Mouse (Mus musculus) layer of hippocampus, adult 11-12 months (tissue): ENCODE results near the gene Nsa2.
A peak's percentile ranks its signal among the peaks of the same experiment; 100 is the strongest.
"Not testable (repeated sequence)": the region's sequence is repeated elsewhere in the genome, so short reads cannot be mapped to it uniquely, and the experiment has no call there.

ENCODE experiments used
- DNase-seq: peaks from one replicate; pipeline ENCODE4 v3.0.0; 2022; ENCODE audit warnings: low spot score

The Nsa2 gene

DNA sequence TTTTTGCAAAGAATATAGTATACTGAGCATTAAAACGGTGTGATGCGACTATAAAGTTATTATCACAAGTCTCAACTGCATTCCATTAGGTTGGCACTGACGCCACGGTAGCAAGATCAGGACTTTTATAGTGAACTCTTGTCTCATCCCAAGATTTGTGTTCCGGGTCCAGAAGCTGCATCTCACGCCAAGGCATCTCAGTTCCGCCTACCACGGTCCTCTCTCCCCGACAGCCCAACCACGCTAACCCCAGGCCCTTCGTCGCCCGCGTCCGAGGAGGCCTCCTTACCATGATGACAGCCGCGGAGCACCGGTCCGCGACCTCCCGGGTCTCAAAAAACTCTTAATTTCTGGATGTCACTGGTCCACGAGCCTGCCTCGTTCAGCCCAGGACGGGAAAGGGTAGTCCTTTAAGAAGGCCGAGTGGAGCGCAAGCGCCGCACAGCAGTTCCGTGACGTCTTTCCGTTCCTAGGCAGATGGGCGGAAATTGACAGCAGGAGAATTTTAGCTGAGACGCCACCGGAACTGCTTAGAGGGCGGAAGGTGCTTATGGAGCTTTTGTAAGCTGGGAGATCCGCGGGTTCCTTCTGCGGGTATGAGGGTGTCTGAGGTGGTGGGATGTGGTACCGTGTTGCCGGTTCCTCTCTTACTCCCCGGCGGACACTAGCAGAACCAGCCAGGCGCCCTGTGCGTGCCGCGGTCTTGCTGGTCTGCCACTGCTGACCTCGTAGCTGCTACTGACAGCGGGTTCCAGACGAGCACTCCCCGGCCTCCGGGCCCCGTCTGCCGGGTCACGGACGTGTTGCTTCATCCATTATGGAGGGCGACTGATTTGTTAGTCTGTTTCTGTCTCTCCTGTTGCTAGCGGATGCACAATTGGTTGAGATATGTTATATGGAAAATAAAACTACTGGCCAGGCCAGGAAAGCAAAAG lies at the start of gene Nsa2, which contains the start of gene Gfm2:
TSS of gene Nsa2 (minus strand) at position 472 of the 935 bp plus-strand sequence.
TSS of gene Gfm2 (plus strand) at position 472 of the 935 bp plus-strand sequence.
- DNase-seq = peak; percentile 91

DNA sequence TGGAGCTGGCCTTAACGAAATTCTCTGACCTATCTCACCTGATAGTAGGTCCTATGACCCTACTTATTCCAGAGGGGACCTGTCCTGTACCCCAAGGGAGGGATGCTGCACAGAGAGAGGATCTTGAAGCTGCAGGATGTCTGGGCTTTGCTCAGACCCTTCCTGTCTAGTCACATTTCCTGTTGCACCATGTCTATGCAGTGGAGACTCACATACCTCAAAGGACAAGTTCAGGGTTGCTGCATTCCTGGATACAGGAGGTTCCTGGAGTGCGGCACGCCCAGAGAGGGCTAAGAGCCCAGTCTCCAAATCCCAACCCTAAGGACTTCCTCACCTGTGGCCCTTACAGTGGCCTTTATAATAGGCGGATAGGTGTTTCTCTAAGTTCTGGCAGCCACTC lies 48.6 kb upstream of the Nsa2 start:
- no peak for DNase-seq

DNA sequence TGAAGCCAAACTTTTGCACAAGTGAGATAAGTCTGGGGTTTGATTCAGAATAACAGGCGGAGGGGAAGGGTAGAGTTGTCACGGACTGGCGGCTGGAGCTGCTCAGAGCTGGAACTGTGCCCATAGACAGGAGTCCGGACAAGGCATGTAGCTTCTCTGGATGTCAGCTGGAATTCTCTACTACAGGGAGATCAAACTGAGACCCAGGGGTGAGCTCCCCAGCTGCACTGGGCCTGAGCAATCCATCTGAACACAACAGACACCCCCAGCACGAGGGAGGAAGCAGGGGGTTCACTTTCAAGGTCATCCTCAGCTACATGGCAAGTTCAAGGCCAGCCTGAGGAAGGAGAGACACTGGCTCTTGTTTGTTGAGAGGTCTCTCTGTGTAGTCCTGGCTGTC lies 46.9 kb upstream of the Nsa2 start:
- DNase-seq = no peak

DNA sequence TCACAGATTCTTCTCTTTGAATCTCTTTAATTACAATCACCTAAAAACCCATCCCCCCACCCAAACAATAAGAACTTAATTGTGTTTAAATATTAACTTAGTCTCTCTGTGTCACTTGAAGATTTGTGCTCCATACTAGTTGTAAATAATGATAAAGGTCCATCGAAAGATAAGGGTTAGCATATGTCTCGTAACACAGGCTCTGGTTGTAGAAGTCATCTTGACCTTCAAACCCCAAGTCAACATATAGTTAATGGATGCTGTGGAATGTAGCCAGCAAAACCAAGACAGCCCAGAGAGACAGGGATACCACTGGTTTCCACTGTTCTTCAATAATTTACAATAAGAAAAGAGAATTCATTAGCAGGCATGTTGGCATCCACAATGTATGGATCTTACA lies 46.4 kb upstream of the Nsa2 start:
- DNase-seq = no peak

DNA sequence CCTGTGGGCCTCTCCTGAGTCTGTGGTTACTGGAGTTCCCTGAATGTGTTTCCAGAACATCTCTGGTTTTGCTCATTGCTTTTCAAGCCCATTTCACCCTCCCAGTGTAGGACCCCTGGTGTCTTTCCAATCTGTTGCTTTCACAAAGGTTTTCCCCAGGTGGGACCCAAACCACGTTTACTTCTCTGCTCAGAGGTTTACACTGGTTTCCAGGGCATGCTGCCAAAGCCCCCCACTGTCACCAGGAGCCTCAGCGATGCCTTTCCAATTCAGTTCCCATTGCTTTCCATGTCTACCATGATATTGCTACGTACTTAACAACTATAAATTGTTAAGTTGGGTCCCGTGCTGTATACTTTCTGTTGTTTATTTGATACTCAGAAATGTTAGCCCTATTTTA lies 45.1 kb upstream of the Nsa2 start:
- DNase-seq = no peak

DNA sequence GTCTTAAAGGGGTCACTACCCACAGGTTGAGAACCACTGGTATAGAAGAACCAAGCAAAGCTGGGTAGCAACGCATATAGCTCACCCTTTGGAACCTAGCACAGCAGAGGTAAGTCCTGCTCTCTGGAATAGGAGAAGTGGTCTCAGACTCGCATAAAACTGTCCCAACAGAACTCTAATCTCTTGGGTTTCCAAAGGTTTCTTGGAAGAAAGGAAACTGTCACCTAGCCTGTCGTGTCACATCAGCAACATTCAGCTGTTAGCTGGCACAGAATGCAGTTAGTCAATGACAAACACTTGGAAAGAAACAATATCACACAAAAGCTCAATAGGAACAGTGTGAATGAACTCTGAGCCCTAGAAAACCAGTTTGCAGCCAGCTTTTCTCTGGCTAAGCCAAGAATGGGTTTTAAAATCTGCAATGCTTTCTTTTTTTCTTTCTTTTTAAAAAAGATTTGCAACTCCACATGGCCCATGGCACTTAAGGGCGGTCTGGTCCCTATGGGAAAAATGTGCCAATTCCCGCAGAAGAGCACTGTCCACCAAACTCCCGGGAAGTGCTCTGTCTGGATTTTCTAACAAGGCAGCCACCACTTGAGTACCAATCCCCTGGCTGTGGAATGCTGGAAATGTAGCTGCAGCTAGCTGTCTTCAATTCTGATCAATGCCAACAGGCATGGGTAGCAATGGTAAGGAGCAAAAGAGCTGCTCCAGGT lies 42.5 kb upstream of the Nsa2 start:
- DNase-seq = no peak

DNA sequence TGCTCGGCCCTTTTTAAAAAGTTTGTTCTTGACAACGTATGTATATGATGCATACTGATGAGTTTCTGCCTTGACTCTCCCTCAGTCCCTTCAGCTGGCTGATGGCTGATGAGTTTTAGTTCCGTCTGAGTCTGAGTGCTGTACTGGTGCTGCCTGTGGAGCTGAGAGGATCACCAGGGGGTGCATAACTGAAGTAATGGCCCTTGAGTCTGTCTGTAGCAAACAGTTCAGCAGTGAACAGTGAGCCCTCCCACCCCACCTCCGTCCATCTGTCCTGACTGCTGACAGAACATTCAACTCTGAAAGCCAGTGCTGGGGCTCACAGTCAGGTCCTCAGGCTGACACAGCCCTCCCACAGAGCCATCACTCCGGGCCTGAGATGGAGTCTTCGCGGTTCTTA lies 41.2 kb upstream of the Nsa2 start:
- DNase-seq = no peak

DNA sequence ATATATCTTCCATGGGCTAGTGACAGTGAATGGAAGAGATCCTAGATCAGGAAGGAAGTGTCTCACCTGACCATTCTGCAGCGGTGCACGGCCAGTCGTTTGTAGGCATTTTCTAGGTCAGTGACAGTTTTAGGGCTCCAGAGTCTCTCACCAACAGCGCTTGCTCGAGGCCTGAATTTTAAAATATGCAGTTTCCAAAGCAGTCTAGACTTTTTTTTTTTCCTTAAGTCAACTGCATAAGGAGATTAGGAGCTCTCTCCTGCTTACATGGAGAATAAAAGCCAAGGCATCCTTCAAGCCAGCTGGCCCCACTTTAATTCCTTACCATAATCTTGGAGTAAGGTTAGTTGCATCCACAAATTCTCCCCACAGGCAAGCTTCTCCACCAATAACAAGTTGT lies 39.0 kb upstream of the Nsa2 start:
- DNase-seq = no peak

DNA sequence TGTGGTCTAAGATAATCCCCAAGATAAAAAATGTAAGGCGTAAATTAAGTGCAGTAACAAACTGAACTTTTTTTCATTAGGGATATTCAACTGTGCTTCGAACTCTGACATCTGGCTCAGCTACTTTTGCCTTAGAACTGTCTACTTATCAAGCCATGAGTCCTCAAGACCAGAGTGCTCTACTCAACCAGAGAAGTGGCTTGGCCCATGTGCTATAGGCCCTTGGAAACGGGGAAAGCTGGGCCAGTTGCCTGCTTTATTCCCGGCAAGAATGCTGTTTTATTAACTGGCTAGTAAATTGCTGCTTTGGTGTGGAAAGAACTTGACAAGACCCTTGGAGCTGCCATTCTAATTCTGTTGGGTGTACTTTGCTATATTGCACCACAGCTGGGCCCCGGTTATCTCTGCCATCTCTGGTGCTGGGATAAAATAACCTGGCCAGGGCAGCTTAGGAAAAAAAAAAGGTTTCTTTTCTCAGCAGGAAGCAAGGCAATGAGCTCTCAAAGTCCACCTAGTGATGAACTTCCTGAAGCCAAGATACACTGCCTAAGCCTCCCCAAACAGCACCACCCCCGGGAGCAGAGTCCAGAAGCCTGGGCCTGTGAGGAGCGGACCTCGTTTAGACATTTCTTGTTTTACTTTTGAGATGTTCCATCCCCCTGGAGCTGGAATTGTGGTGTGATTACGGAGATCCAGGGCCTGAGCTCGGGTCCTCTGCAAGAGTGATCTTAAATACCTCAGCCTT lies 38.0 kb upstream of the Nsa2 start:
- DNase-seq = no peak

DNA sequence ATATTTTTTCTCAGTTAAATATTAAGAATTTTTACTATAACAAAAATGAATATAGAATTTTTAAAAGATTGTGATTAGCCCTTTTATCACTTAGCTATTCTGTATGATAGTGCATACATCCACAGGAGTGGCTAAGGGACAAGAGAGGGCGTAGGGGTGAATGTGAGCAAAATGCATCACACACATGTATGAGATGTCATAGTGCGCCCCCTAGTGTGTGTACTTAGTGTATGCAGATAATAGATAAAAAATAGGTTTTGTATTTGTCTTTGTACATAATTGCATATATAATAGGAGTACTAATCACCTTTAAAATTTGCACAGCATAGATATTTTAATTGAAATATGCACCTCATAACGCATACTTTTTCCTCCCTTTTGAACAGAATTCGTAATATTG lies 8.1 kb upstream of the Nsa2 start:
- DNase-seq = no peak

DNA sequence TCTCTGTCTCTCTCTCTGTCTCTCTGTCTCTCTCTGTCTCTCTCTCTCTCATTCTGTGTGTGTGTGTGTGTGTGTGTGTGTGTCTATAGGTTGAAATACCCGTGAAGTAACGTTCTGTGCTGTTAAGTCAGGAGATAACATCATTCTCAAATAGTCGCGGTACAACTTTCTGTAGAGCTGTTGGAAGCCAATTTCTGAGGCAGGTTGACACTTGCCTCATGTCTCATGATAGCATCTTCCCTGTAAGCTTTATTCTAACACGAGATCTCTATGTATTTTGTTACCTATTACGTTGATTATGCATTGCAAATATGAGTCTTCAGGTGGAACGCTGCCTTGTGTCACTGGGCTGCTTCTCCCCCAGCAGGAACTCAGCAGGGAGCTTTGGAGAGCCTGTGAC lies 4.6 kb upstream of the Nsa2 start:
- no peak for DNase-seq

DNA sequence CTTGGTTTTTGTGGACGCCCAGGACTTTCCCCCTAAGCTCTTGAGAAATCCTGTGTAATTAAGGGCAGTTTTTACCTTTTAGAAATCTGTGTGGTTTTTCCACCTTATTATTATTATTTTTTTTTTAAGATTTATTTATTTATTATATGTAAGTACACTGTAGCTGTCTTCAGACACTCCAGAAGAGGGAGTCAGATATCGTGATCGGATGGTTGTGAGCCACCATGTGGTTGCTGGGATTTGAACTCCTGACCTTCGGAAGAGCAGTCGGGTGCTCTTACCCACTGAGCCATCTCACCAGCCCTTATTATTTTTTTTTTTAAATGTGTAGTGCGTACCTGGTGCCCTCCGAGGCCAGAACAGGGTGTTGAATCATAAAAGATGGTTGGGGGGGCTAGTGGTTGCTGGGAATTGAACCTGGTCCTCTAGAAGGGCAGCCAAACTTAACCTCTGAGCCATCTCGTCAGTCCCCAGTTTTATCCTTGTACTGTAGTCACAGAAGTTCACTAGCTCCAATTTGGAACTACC lies 731 bp upstream of the Nsa2 start:
- DNase-seq = not testable (repeated sequence)

DNA sequence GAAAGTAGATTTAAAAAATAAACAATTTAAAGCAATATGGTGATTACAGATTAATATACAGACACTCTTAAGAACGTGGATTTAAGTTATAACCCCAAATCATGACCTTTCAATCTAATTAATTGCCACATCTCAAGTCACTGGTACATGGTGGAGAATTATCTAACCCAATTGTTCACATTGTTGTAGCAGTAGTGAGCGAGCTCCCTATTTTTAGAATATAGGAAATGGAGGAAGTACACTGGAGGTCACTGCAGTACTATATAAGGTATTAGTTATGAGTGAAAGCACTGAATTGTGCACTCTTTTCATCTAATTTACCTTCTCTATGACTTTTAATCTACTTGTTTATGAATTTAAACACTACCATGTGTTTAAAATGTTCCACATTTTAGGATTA lies 7.3 kb downstream of the Nsa2 start:
- DNase-seq = not testable (repeated sequence)

DNA sequence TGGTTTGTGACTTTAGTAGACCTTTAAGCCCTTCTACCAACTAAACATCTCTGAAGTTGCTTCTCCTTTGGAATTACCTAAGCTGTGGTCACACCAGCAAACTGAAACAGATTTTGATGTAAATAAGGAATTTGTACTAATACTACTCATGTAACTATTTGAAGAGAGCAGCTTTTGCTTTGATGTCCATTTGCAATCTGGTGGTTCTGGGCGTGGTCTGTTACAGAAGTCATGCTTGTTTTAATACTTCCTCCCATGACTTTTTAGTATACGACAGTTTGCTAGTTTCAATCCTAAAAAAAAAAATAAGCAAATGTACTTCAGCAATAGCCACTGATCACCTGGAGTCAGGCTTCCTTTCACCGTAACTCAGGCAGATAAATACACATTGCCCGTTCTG lies 8.1 kb downstream of the Nsa2 start:
- DNase-seq = not testable (repeated sequence)

DNA sequence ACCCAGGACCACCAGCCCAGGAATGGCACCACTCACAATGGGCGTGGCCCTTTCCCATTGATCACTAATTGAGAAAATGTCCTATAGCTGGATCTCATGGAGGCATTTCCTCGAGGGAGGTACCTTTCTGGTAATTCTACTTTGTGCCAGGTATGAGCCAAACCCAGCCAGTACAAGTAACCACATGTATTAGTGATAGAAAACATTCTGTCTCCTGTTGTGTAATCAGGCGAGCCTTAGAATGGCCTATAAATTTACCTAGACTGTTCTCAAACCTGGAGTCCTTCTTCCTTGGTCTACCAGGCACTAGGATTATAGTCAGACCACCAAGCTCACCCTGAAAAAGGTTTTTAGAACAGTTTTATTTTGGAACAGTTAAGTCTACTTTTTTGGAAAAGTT lies 16.4 kb downstream of the Nsa2 start:
- DNase-seq = no peak

DNA sequence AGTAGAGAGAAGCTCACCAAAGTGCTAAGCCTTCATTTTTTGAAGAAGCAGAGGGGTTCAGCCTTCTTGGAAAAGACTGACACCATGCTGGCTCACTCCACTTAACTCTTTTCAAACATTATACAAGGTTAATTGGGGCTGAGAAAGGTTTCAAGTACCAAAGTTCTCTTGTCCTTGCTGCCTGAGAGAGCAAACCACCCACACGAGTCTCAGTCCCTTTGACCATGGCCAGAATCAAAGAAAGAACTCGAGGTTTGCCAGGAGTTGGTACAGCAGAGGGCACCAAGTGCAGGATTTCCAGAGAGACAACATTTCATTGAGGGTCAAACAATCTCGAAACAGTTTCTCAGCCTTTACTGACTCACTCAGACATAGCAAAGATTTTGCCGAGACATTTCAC lies 28.7 kb downstream of the Nsa2 start:
- DNase-seq = no peak

DNA sequence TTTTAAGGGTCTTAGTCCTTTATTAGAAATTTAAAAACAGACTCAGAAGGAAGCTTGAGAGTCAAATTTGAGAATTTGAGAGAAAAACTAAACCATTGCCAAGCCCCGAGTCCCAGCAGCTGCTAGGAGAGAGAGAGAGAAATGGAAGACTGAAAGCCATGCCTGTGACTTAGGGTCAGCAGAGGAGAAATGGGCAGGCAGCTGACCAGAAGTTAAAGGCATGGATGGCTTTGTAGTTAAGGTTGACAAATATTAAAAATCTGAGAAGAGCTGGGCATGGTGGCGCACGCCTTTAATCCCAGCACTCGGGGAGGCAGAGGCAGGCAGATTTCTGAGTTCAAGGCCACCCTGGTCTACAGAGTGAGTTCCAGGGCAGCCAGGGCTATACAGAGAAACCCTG lies 30.0 kb downstream of the Nsa2 start:
- not testable (repeated sequence) for DNase-seq

DNA sequence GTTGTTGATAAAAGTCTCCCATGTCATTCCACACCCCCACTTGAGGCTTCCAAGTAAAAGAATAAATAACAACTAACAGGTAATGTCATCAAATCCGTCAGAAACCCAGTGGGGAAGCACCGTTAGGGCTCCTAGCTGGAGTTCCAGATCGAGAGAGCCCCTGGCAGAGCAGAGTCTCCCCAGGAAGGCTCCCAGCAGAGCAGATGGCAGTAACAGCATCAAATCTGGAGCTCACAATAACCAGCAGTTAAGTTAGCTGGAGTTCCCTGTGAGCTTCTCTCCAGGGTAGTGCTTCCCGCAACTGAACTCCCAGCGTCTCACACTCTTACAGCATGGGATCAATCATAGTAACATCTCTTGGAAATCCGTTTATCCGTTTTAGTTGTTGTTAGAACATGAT lies 32.7 kb downstream of the Nsa2 start:
- DNase-seq = peak; percentile 23

DNA sequence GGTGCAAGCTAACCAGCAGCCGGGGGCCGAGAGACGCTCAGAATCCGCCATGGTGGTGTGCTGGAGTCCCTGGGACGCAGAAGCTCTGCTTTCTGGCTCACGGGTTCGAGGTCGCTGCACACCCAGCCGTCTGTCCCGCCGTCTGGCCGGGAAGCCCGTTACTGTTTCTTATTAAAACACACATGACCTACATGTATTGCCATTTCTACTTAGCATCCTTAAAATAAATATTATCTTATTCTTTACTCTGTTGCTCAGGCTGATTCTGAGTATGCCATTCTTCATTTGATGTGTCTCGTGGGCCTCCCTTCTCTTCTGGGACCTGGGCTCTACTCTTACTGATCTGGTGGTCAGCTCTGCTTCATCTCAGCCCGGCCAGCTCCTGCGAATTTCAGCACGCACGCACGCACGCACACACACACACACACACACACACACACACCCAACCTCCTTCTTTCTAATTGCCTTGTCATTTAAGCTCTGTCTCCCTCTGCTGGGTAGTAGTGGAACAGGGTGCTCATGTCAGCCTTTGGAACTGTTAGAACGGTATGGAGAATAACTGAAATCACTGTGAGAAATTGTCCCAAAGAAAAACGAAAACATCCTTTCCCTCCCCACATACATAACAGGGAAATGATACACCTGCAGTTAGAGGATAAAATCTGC lies 38.4 kb downstream of the Nsa2 start, which contains the start of gene Gm6169:
TSS of gene Gm6169 (minus strand) at position 51 of the 666 bp plus-strand sequence.
- peak; percentile 81 for DNase-seq

DNA sequence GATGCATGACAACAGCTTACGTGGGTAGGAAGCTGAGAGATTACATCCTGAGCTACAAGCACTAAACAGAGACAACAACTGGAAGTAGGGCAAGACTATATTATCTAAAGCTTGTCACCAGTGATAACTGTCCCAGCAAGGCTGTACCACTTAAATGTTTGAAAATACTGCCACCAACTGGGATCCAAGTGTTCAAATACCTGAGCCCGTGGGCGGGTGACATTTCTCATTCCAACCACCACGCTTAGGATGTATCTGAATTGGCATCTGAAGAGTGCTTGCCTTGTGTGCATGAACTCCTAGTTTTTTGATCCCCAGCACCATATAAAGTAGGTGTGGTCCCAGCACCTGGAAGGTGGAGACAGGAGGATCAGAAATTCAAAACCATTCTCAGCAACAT lies 42.0 kb downstream of the Nsa2 start:
- no peak for DNase-seq

DNA sequence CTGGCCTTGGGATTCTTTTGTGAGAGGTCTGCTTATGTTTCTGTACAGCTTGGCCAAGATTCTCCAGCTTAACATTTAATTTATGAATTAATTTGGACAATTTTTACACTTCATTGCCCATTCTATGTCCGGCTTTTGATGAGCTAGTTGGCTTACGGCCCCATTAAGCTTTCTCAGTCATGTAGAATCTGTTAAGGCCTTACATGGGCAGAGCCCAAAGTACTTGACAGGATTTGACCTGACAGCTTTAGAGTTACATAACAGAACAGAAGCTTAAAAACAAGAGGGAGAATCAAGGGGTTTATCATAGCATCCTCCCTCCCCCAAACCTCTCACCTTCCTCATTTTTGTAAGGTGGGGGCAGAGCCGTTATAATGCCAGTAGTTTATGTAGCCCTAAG lies 49.6 kb downstream of the Nsa2 start:
- no peak for DNase-seq

DNA sequence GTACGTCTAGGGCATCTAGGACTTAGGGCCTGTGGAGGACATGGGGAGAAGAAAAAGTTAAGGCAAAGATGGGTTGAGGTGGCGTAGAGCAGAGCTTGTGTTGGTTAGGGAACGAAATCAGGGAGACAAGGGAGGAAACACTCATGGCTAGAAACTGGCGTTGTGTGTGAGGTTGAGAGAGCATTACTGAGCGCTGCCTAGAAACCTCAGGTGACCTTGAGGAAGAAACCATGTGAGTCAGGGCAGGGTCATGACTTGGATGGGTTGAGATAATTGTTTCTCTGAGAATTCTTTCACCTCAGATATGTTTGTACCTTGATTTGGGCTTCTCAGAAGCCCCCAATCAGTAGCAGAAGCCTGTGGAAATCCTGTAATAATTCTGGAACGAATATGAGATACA lies 50.3 kb downstream of the Nsa2 start:
- no peak for DNase-seq
